Mouse (Mus musculus) 416B (cell line): ENCODE results near the gene Duxbl2.
"Not testable (repeated sequence)": the region's sequence is repeated elsewhere in the genome, so short reads cannot be mapped to it uniquely, and the experiment has no call there.

Experiments
- DNase-seq: peaks from one replicate; pipeline ENCODE4 v3.0.0; 2011; ENCODE audit warnings: low read depth

Duxbl2 gene

GRCm38 (mm10) chr14:26118150-26118549 is at the start of gene Duxbl2:
Duxbl2 (plus strand) TSS chr14:26118349.
- DNase-seq: not testable (repeated sequence)

GRCm38 (mm10) chr14:26076620-26077390 is 41.3 kb upstream of the Duxbl2 start:
- DNase-seq: not testable (repeated sequence)

GRCm38 (mm10) chr14:26081216-26081615 is 36.9 kb upstream of the Duxbl2 start, which contains the start of gene Cphx2:
Cphx2 (plus strand) TSS chr14:26081516.
- not testable (repeated sequence) for DNase-seq

- DNase-seq: not testable (repeated sequence)
Observed at GRCm38 (mm10) chr14:26081997-26082396, 36.2 kb upstream of the Duxbl2 start, which contains the start of gene Cphx3. Cphx3 (plus strand) TSS chr14:26082297.

GRCm38 (mm10) chr14:26097622-26098021 is 20.5 kb upstream of the Duxbl2 start:
- not testable (repeated sequence) for DNase-seq

- not testable (repeated sequence) for DNase-seq
Observed at GRCm38 (mm10) chr14:26118550-26119000, 426 bp downstream of the Duxbl2 start.

- not testable (repeated sequence) for DNase-seq
Observed at GRCm38 (mm10) chr14:26119095-26119494, 946 bp downstream of the Duxbl2 start.

GRCm38 (mm10) chr14:26147095-26147494 is 28.9 kb downstream of the Duxbl2 start:
- DNase-seq: not testable (repeated sequence)

- DNase-seq: not testable (repeated sequence)
Observed at GRCm38 (mm10) chr14:26156032-26156431, 37.9 kb downstream of the Duxbl2 start.

- not testable (repeated sequence) for DNase-seq
Observed at GRCm38 (mm10) chr14:26161156-26161555, 43.0 kb downstream of the Duxbl2 start.

GRCm38 (mm10) chr14:26162423-26162822 is 44.3 kb downstream of the Duxbl2 start:
- DNase-seq: not testable (repeated sequence)

- not testable (repeated sequence) for DNase-seq
Observed at GRCm38 (mm10) chr14:26165266-26165665, 47.1 kb downstream of the Duxbl2 start.

- DNase-seq: not testable (repeated sequence)
Observed at GRCm38 (mm10) chr14:26173955-26174354, 55.8 kb downstream of the Duxbl2 start.

- DNase-seq: not testable (repeated sequence)
Observed at GRCm38 (mm10) chr14:26175028-26175427, 56.9 kb downstream of the Duxbl2 start.
